Mouse (Mus musculus) urinary bladder, postnatal 14 days (tissue): Measurements from ENCODE around the gene Iqcd.

Experiments used
- DNase-seq: peaks from one replicate; pipeline ENCODE4 v3.0.0; 2021; ENCODE audit warnings: low spot score

Iqcd gene

GRCm38 (mm10) chr5:120571056-120571740 is 17.6 kb upstream of the Iqcd start:
- DNase-seq = no peak

GRCm38 (mm10) chr5:120574469-120575063 is 14.2 kb upstream of the Iqcd start:
- no peak for DNase-seq

- no peak for DNase-seq
Measured at GRCm38 (mm10) chr5:120576781-120577301, 12.0 kb upstream of the Iqcd start.

GRCm38 (mm10) chr5:120577935-120578441 is 10.8 kb upstream of the Iqcd start:
- DNase-seq = peak; percentile 62

- DNase-seq = peak; percentile 64
Measured at GRCm38 (mm10) chr5:120578504-120579081, 10.2 kb upstream of the Iqcd start.

GRCm38 (mm10) chr5:120579211-120579897 is 9.5 kb upstream of the Iqcd start:
- DNase-seq = peak; percentile 81

DNA sequence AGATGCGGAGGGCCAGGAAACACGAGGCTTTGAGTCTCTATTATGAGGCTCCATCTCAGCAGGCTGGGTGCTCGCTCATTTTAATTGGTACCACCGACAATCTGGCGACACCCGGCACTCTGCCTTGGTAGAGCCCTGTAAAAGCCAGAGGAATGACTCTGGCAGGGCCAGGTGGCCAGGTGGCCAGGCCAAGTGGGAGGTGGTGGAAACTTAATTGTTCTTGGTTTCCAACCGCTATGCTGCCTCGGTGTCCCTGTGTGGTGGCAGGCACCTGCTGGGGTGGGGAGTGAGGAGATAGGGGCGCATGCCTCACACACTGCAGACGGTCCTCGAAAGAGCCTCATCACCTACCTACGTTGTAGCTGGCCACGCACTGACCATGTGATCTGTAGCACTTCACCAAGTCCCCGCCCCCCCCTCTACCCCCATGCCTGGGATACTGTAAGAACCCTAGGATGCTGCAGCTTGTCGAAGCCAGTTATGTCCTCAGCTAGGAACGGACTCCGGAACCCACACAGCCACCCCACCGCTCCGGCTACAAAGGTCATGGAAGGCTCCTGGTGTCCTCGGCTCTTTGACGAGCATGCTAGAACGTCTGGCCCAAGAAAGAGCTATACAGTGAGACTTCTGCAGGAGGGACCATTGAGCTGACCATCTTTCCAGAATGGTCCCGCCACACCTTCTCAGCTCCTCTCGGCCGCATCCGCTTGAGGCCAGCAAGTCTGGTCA is 8.8 kb upstream of the Iqcd start:
- DNase-seq = no peak

DNA sequence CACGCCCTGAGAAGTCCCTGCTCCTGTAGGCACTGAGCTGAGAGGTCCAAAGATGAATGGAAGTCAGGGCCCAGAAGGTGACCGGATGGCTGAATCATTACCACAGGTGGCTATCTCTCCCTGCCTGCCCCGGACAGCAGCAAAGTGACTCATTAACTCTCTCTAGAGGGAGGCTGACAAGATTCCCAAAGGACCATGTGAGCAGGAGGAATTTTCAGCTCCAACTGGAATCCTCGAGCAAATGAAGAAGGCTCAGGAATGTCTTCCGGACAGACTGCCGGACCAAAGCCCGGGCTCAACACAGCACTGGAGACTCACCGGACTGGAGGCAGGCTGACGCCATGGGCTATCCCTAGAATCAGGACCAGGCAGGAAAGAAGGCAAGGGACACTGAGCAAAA is 6.8 kb upstream of the Iqcd start:
- DNase-seq = no peak

DNA sequence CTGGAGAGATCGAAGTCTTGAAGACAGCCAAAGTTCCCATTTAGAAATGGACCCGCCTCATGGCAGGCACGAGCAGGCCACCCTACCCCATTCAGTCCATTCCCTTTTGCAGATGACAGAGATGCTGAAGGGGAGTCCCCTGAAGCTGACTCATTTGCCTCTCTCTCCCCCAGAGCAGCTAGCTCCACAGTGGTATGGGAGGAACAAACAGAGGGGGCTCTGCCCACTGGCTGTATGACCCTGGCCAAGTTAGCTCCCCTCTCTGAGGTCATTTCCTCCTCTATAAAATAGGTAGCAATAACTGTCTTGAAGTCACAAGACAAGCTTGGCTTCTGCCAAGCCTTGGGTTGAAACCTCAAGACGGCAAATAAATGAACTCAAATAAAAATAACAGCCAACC is 5.3 kb upstream of the Iqcd start:
- no peak for DNase-seq

DNA sequence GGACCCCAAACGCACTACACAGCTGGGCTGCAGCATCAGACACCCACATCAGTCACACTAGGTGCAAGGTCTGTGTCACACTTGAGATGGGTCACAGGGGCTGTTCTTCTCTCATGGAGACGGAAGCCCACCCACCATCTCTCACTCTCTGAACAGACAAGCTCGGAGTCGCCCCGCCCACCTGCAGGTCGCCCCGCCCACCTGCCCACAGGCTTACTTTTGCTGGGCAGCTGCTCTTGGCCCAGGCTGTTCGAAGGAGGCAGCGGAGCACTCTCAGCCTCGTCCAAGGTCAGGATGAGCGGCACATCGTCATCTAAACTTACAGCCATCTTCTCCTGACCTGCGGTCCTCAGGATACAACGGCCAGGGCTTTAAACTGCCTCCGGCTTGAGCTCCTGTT is 3.8 kb upstream of the Iqcd start:
- no peak for DNase-seq

GRCm38 (mm10) chr5:120586741-120587615 is 1.8 kb upstream of the Iqcd start:
- DNase-seq = peak; percentile 47

DNA sequence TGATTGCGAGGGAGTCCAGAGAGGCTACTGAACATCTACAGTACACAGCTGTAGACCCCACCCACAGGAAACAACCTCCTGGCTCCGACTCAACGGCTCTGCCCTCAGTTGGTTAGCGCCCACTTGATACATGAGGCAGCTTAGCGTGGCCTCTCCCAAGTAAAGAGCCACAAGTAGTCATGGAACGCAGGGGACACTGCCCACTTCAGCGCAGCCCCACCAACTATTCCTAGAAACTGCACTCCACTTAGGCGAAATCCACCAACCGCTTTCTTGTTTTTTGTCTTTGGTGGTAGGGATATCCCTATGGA is 1.2 kb upstream of the Iqcd start:
- no peak for DNase-seq

GRCm38 (mm10) chr5:120587940-120588568 is 762 bp upstream of the Iqcd start:
- DNase-seq = no peak

- DNase-seq = no peak
Measured at GRCm38 (mm10) chr5:120590356-120591010, 1.7 kb downstream of the Iqcd start.

- DNase-seq = no peak
Measured at GRCm38 (mm10) chr5:120592141-120592540, 3.3 kb downstream of the Iqcd start.

DNA sequence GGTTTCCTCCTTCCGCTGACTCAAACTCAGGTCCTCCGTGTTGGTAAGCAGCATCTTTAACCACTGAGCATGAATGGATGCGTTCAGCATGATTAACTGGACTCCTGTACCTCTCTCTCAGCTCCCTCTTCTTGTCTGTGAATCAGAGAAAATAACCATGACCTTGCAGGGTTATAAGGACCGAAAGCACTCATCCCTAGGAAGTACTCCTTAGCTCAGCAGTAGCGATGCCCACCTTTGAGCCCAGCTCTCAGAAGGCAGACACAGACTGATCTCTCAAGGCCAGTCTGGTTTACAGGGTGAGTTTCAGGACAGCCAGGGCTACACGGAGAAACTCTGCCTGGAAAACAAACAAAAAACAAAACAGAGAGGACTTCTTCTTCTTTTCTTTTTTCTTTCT is 5.7 kb downstream of the Iqcd start:
- DNase-seq = no peak

DNA sequence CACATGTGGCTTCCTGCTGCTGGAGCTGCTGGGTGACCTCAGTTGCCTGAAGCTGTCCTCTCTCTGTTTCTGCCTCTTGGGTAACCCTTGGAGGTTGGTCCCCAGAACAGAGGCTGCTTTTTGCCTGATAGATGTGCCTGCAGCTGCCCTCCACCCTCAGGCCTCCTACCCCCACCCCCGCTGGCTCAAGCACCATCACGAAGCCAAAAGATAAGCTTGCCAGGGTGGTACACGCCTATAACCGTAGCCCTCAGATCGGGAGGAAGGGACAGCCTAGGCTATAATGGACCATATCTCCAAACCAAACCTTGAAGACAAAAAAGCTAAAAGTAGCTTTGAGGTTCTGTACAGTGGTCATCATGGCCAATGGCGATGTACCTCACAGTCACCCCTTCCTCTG is 10.8 kb downstream of the Iqcd start:
- no peak for DNase-seq

DNA sequence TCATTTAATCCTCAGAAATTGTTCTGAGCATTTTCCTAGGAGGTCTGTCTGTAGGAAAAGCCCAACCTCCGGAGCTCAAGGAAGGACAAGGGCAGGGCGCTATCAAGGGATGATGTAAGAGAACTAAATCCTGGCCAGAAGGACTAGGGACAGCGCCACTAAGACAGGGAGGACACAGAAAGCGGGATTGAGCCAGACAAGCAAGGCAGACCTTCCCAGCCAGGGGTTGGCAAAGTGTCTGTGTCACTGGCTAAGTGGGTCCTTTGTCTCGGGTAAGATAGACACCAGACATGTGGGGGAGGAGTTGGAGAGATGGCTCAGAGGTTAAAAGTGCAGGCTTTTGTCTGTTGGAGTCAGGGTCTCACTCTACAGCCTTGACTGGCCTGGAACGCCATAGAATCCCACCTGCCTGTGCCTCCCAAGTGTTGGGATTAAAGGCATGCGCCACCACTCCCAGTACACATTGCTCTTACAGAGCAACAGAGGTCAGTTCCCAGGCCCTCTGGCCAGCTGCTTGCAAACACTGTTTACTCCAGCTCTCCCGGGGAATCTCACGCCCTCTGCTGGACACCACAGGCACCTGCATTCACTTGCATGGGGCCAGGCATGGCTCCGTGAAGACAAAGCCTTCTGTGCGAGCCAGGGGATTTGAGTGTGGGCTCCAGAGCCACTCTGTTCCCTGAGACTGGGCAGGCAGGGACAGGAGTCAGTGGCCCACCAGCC is 12.3 kb downstream of the Iqcd start:
- DNase-seq = no peak

DNA sequence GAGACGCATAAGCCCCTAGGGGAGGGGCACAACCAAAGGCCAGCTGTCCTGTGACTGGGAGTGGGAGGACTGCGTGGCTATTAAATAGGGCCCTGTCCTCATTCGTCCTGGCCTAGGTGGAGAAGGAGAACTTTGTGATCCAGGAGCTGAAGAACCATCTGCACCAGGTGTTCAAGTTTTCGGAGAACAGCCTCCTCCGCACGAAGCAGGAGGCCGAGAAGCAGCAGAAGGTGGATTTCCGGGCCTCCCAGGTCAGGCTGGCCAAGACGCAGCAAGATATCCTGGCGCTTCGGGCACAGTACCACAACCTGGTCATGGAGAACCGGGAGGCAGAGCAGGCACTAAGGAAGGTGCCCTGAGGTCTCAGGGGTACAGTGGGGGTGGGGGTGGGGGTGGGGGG is 13.4 kb downstream of the Iqcd start:
- no peak for DNase-seq
